Mouse (Mus musculus) C2C12 (cell line): ENCODE measurements around the gene Fh1. TPM values are rescaled to one million over a fixed set of nuclear protein-coding genes. Genes with fewer than 3 reads are reported as not detected.

Experiments
- H3K27me3 ChIP-seq: one replicate; pipeline ENCODE4 v1.6.1; 2011; ENCODE audit not compliant: control insufficient read depth, insufficient read depth, insufficient read length
- H3K36me3 ChIP-seq: one replicate; pipeline ENCODE4 v1.6.1; 2011; ENCODE audit not compliant: control insufficient read depth, insufficient read depth
- H3K4me3 ChIP-seq: one replicate; pipeline ENCODE4 v1.5.1; 2011; ENCODE audit warnings: mild to moderate bottlenecking, control low read depth; ENCODE audit not compliant: poor library complexity, insufficient read depth, severe bottlenecking
- H3K79me2 ChIP-seq: one replicate; pipeline ENCODE4 v1.6.1; 2011; ENCODE audit not compliant: control insufficient read depth, insufficient read depth
- H3K79me3 ChIP-seq: one replicate; pipeline ENCODE4 v1.6.1; 2011; ENCODE audit warnings: low read depth, control low read depth
- H3ac ChIP-seq: one replicate; pipeline ENCODE3; 2011; ENCODE audit warnings: low read depth; ENCODE audit not compliant: control insufficient read depth, insufficient read length
- CEBPB ChIP-seq: IDR thresholded peaks from one replicate; pipeline ENCODE4 v1.6.1; 2011; ENCODE audit warnings: low read depth, mild to moderate bottlenecking, control low read depth, moderate library complexity
- CTCF ChIP-seq: IDR thresholded peaks from one replicate; pipeline ENCODE4 v1.5.1; 2011; ENCODE audit not compliant: control insufficient read depth, insufficient read depth, insufficient read length
- FOSL1 ChIP-seq: IDR thresholded peaks from one replicate; pipeline ENCODE4 v1.8.0; 2011; ENCODE audit warnings: mild to moderate bottlenecking, low read length; ENCODE audit not compliant: poor library complexity, insufficient read depth, severe bottlenecking
- MAX ChIP-seq: IDR thresholded peaks from one replicate; pipeline ENCODE4 v1.6.1; 2011; ENCODE audit warnings: mild to moderate bottlenecking, control low read depth
- MYOD1 ChIP-seq: IDR thresholded peaks from one replicate; pipeline ENCODE4 v1.6.1; 2011; ENCODE audit warnings: low read depth; ENCODE audit not compliant: control insufficient read depth, insufficient read length
- MYOG ChIP-seq: IDR thresholded peaks from one replicate; pipeline ENCODE4 v1.6.1; 2011; ENCODE audit not compliant: control insufficient read depth, insufficient read length; ENCODE audit errors: extremely low read depth
- USF1 ChIP-seq: IDR thresholded peaks from one replicate; pipeline ENCODE4 v1.6.1; 2011; ENCODE audit warnings: low read depth, mild to moderate bottlenecking, control low read depth, moderate library complexity
- polyA plus RNA-seq: library from polyadenylated mRNA; unstranded; fragments of >200 nt; fragmentation: generic; extraction: Trizol; gene quantifications from one replicate; pipeline ENCODE4 v1.2.1, GENCODE M21; 2012; ENCODE audit warnings: missing spikeins

Gene Fh1
- polyA plus RNA-seq, 1 experiment = 107 TPM

- Histone ChIP-seq H3K4me3 (no peak overlapping the region), H3ac (no peak overlapping the region)
- no peak for TF ChIP-seq MAX
- TF ChIP-seq CEBPB = no peak
- no peak for TF ChIP-seq CTCF
- TF ChIP-seq FOSL1 = no peak
- no peak for TF ChIP-seq MYOD1
- TF ChIP-seq USF1 = no peak
- no peak for TF ChIP-seq MYOG
These were observed 15.2 kb upstream of the Fh1 start for GRCm38 (mm10) chr1:175640435-175641150.

GRCm38 (mm10) chr1:175639072-175639471 lies 13.6 kb upstream of the Fh1 start:
- H3K79me3 ChIP-seq = no peaks in the 10 kb centered on the region
- no peaks in the 10 kb centered on the region for H3K27me3 ChIP-seq
- no peak for TF ChIP-seq USF1
- TF ChIP-seq CEBPB = no peak
- TF ChIP-seq MAX = no peak
- no peak for TF ChIP-seq MYOD1
- TF ChIP-seq FOSL1 = no peak
- no peak for TF ChIP-seq CTCF
- no peak for TF ChIP-seq MYOG
- H3K36me3 ChIP-seq = no peaks in the 10 kb centered on the region
- H3K79me2 ChIP-seq = no peaks in the 10 kb centered on the region
- no peak overlapping the region for H3ac ChIP-seq
- no peak overlapping the region for H3K4me3 ChIP-seq

More at GRCm38 (mm10) chr1:175640435-175641150, 15.2 kb upstream of the Fh1 start:
- Histone ChIP-seq H3K36me3 (no peaks in the 10 kb centered on the region), H3K79me2 (no peaks in the 10 kb centered on the region), H3K27me3 (no peaks in the 10 kb centered on the region), H3K79me3 (no peaks in the 10 kb centered on the region)

- TF ChIP-seq MYOG (no peak), USF1 (no peak), CEBPB (no peak), CTCF (no peak), MAX (no peak), MYOD1 (no peak), FOSL1 (no peak)
- H3K79me3 ChIP-seq = no peaks in the 10 kb centered on the region
- no peak overlapping the region for H3ac ChIP-seq
- H3K36me3 ChIP-seq = no peaks in the 10 kb centered on the region
- no peaks in the 10 kb centered on the region for H3K27me3 ChIP-seq
- H3K4me3 ChIP-seq = no peak overlapping the region
- no peaks in the 10 kb centered on the region for H3K79me2 ChIP-seq
These were observed 12.2 kb upstream of the Fh1 start for GRCm38 (mm10) chr1:175637677-175638076.

- no peaks in the 10 kb centered on the region for H3K79me2 ChIP-seq
- no peak overlapping the region for H3K4me3 ChIP-seq
- H3K36me3 ChIP-seq = no peaks in the 10 kb centered on the region
- H3K27me3 ChIP-seq = no peaks in the 10 kb centered on the region
- TF ChIP-seq MYOG (no peak), MYOD1 (no peak), CEBPB (no peak), CTCF (no peak), FOSL1 (no peak), MAX (no peak), USF1 (no peak)
- H3ac ChIP-seq = no peak overlapping the region
- no peaks in the 10 kb centered on the region for H3K79me3 ChIP-seq
These were observed 7.0 kb upstream of the Fh1 start for GRCm38 (mm10) chr1:175632470-175632869.

- H3ac ChIP-seq = no peak overlapping the region
- H3K27me3 ChIP-seq = no peaks in the 10 kb centered on the region
- H3K4me3 ChIP-seq = no peak overlapping the region
- H3K79me2 ChIP-seq = no peaks in the 10 kb centered on the region
- H3K36me3 ChIP-seq = no peaks in the 10 kb centered on the region
- TF ChIP-seq MYOD1 = no peak
- TF ChIP-seq USF1 = no peak
- no peak for TF ChIP-seq FOSL1
- TF ChIP-seq CTCF = no peak
- no peak for TF ChIP-seq MYOG
- TF ChIP-seq MAX = no peak
- TF ChIP-seq CEBPB = no peak
- H3K79me3 ChIP-seq = no peaks in the 10 kb centered on the region
These were observed 6.3 kb upstream of the Fh1 start for GRCm38 (mm10) chr1:175631721-175632221.
